Mouse (Mus musculus) lung, postnatal 36 days (tissue): ENCODE results near the gene Rfx7.
A peak's percentile ranks its signal among the peaks of the same experiment; 100 is the strongest.
"Not testable (repeated sequence)": the region's sequence is repeated elsewhere in the genome, so short reads cannot be mapped to it uniquely, and the experiment has no call there.

Experiments
- DNase-seq: peaks from one replicate; pipeline ENCODE4 v3.0.0; 2022; ENCODE audit warnings: mixed read lengths

Rfx7 gene

GRCm38 (mm10) chr9:72641093-72641680 lies 109.1 kb downstream of the Rfx7 start:
- DNase-seq = no peak

GRCm38 (mm10) chr9:72642756-72643447 lies 110.9 kb downstream of the Rfx7 start:
- DNase-seq = not testable (repeated sequence)

GRCm38 (mm10) chr9:72643651-72644417 lies 111.8 kb downstream of the Rfx7 start:
- no peak for DNase-seq

- DNase-seq = no peak
Measured at GRCm38 (mm10) chr9:72644418-72645110, 112.5 kb downstream of the Rfx7 start.

- DNase-seq = no peak
Measured at GRCm38 (mm10) chr9:72649781-72650180, 117.7 kb downstream of the Rfx7 start.

- peak; percentile 40 for DNase-seq
Measured at GRCm38 (mm10) chr9:72652961-72653360, 120.9 kb downstream of the Rfx7 start.

- DNase-seq = no peak
Measured at GRCm38 (mm10) chr9:72653533-72653932, 121.5 kb downstream of the Rfx7 start.

- DNase-seq = peak; percentile 95
Measured at GRCm38 (mm10) chr9:72654593-72655242, 122.7 kb downstream of the Rfx7 start.

- DNase-seq = no peak
Measured at GRCm38 (mm10) chr9:72655602-72656001, 123.6 kb downstream of the Rfx7 start.

GRCm38 (mm10) chr9:72656491-72656890 lies 124.5 kb downstream of the Rfx7 start:
- no peak for DNase-seq

GRCm38 (mm10) chr9:72656940-72657339 lies 124.9 kb downstream of the Rfx7 start:
- peak; percentile 63 for DNase-seq

GRCm38 (mm10) chr9:72657694-72658093 lies 125.7 kb downstream of the Rfx7 start:
- DNase-seq = no peak

GRCm38 (mm10) chr9:72660139-72660538 lies 128.1 kb downstream of the Rfx7 start:
- peak; percentile 73 for DNase-seq

- DNase-seq = no peak
Measured at GRCm38 (mm10) chr9:72660911-72661310, 128.9 kb downstream of the Rfx7 start.

- no peak for DNase-seq
Measured at GRCm38 (mm10) chr9:72661561-72661894, 129.5 kb downstream of the Rfx7 start.

- peak; percentile 95 for DNase-seq
Measured at GRCm38 (mm10) chr9:72661895-72662661, 130.0 kb downstream of the Rfx7 start, which contains the start of gene Nedd4. Gene Nedd4 (plus strand): TSS chr9:72662346.

- DNase-seq = peak; percentile 92
Measured at GRCm38 (mm10) chr9:72662691-72663533, 130.9 kb downstream of the Rfx7 start.

GRCm38 (mm10) chr9:72663534-72663918 lies 131.5 kb downstream of the Rfx7 start:
- no peak for DNase-seq

- no peak for DNase-seq
Measured at GRCm38 (mm10) chr9:72664409-72665351, 132.6 kb downstream of the Rfx7 start.

GRCm38 (mm10) chr9:72665517-72665916 lies 133.5 kb downstream of the Rfx7 start:
- peak; percentile 46 for DNase-seq
